Mouse (Mus musculus) thymus, adult 2 months (tissue): ENCODE measurements at regions not wholly inside any gene's neighbourhood (a gene's known extent, or its start where the extent isn't known, plus 50 kb on each side); places are given as distances from the start of the nearest gene placed in this dataset.

Experiments
- CTCF ChIP-seq: fragments of 200-500 bp; IDR thresholded peaks from 2 replicates; pipeline ENCODE4 v1.5.1; 2012; ENCODE audit warnings: mild to moderate bottlenecking, control low read depth, low read length, moderate library complexity, borderline replicate concordance; ENCODE audit not compliant: control insufficient read depth, poor library complexity, insufficient read depth; ENCODE audit errors: extremely low read depth
- POLR2A ChIP-seq: fragments of 200-500 bp; IDR thresholded peaks from 2 replicates; pipeline ENCODE4 v1.6.1; 2012; ENCODE audit warnings: mild to moderate bottlenecking, low read length, control low read depth, moderate library complexity; ENCODE audit not compliant: control insufficient read depth, poor library complexity, insufficient read depth; ENCODE audit errors: extremely low read depth

GRCm38 (mm10) chr5:12016332-12016731, 98.5 kb downstream of the 4933402N22Rik start:
- TF ChIP-seq CTCF (no peak), POLR2A (no peak)
